ENCODE assay signal across 23 mouse cellular contexts in the genomic region with DNA sequence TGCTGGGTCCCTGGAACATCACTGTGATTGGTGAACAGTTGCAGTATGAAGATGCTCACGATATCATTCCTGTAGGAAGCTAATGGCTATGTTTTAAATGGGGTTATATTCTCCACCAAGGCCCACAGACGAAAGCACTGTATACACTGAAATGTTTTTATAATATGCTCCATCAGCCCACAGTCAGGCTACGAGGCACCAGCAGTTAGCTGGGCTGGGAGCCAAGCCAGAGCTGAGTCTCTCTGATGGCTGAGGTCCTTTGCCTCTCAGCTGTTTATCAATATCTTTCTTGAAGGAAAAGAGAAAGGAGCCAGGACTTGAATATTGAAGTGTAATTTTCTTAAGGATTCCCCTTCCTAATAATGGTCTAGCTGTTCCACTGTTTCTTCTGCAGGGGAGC.
DNase-seq lines count a peak whose midpoint lies in the region; ATAC-seq lines count a peak whose summit lies in the region.
"Had no signal": no experiment of that assay in that cellular context is flagged by ENCODE, and none has a peak within 500 bp of the region (broad histone marks: within the 10 kb centered on the region; RNA-seq: fewer than 3 reads in every experiment).

No protein-coding gene starts in this region.

- no peaks in the 10 kb centered on the region for H3K27me3 ChIP-seq in forebrain, embryonic 14.5 days (replicated peaks; ENCODE audit: control insufficient read depth, insufficient read depth, low read length)
- H3K27me3 ChIP-seq in forebrain, embryonic 16.5 days (replicated peaks; ENCODE audit: control insufficient read depth, insufficient read depth, low read length) = no peaks in the 10 kb centered on the region
- H3K27me3 ChIP-seq in lung, embryonic 15.5 days = no peaks in the 10 kb centered on the region
- H3K27me3 ChIP-seq: forebrain, embryonic 13.5 days; limb, embryonic 12.5 days; liver, embryonic 15.5 days; neural tube, embryonic 12.5 days; stomach, embryonic 15.5 days had no signal

- H3K36me3 ChIP-seq in forebrain, embryonic 14.5 days (ENCODE audit: control insufficient read depth, insufficient read depth, low read length) = no peaks in the 10 kb centered on the region
- no peaks in the 10 kb centered on the region for H3K36me3 ChIP-seq in forebrain, embryonic 16.5 days (ENCODE audit: control insufficient read depth, insufficient read depth)
- H3K36me3 ChIP-seq in lung, embryonic 15.5 days = no peaks in the 10 kb centered on the region
- H3K36me3 ChIP-seq: hindbrain, embryonic 10.5 days; limb, embryonic 12.5 days; liver, embryonic 15.5 days; neural tube, embryonic 12.5 days; stomach, embryonic 15.5 days had no signal

- H3K27ac ChIP-seq in forebrain, embryonic 14.5 days (ENCODE audit: low read depth, low read length) = no peak overlapping the region
- H3K27ac ChIP-seq in forebrain, embryonic 16.5 days (ENCODE audit: low read length) = no peak overlapping the region
- no peak overlapping the region for H3K27ac ChIP-seq in lung, embryonic 15.5 days
- H3K27ac ChIP-seq: forebrain, embryonic 13.5 days; hindbrain, embryonic 10.5 days; limb, embryonic 12.5 days; liver, embryonic 15.5 days; macrophage; neural tube, embryonic 12.5 days; stomach, embryonic 15.5 days had no signal

- no peak overlapping the region for H3K9ac ChIP-seq in forebrain, embryonic 14.5 days (ENCODE audit: low read length)
- no peak overlapping the region for H3K9ac ChIP-seq in forebrain, embryonic 16.5 days (replicated peaks; ENCODE audit: low read depth, low read length)
- H3K9ac ChIP-seq in lung, embryonic 15.5 days = no peak overlapping the region
- H3K9ac ChIP-seq: forebrain, embryonic 13.5 days; limb, embryonic 12.5 days; liver, embryonic 15.5 days; neural tube, embryonic 12.5 days; stomach, embryonic 15.5 days had no signal

- no peak for ATAC-seq in forebrain, embryonic 14.5 days
- no peak for ATAC-seq in forebrain, embryonic 16.5 days
- ATAC-seq in lung, embryonic 15.5 days (ENCODE audit: borderline replicate concordance, extremely low read depth, low FRiP score, low TSS enrichment) = peak; percentile 62; the same call in 1 of the 2 replicates
- ATAC-seq: CD4-positive, CD25-positive, alpha-beta regulatory T cell, adult 4 months; forebrain, embryonic 13.5 days; intestine, postnatal 0 days; midbrain, embryonic 16.5 days had no signal

- WGBS in forebrain, embryonic 14.5 days = 69% methylated on average over 3 of the region's 3 CpGs
- 51% methylated on average over 3 of the region's 3 CpGs for WGBS in forebrain, embryonic 16.5 days
- WGBS in lung, embryonic 15.5 days = 38% methylated on average over 3 of the region's 3 CpGs

- no peaks in the 10 kb centered on the region for H3K4me1 ChIP-seq in forebrain, embryonic 14.5 days (ENCODE audit: control insufficient read depth, insufficient read depth, low read length)
- no peaks in the 10 kb centered on the region for H3K4me1 ChIP-seq in forebrain, embryonic 16.5 days (replicated peaks; ENCODE audit: control insufficient read depth, insufficient read depth, low read length)
- no peaks in the 10 kb centered on the region for H3K4me1 ChIP-seq in lung, embryonic 15.5 days
- H3K4me1 ChIP-seq: forebrain, embryonic 13.5 days; hindbrain, embryonic 10.5 days; liver, embryonic 15.5 days; neural tube, embryonic 12.5 days; stomach, embryonic 15.5 days had no signal

- H3K4me3 ChIP-seq in forebrain, embryonic 14.5 days (ENCODE audit: low read depth, low read length) = no peak overlapping the region
- no peak overlapping the region for H3K4me3 ChIP-seq in forebrain, embryonic 16.5 days (replicated peaks; ENCODE audit: low read length)
- H3K4me3 ChIP-seq in lung, embryonic 15.5 days = no peak overlapping the region
- H3K4me3 ChIP-seq: forebrain, embryonic 13.5 days; hindbrain, embryonic 10.5 days; limb, embryonic 12.5 days; liver, embryonic 15.5 days; myocyte; neural tube, embryonic 12.5 days; stomach, embryonic 15.5 days had no signal

- no peaks in the 10 kb centered on the region for H3K9me3 ChIP-seq in forebrain, embryonic 14.5 days (replicated peaks; ENCODE audit: control insufficient read depth, low read length)
- H3K9me3 ChIP-seq in forebrain, embryonic 16.5 days (ENCODE audit: control insufficient read depth, low read length) = no peaks in the 10 kb centered on the region
- H3K9me3 ChIP-seq in lung, embryonic 15.5 days = no peaks in the 10 kb centered on the region
- H3K9me3 ChIP-seq: forebrain, embryonic 13.5 days; hindbrain, embryonic 10.5 days; limb, embryonic 12.5 days; neural tube, embryonic 12.5 days; stomach, embryonic 15.5 days had no signal

- no peak overlapping the region for H3K4me2 ChIP-seq in forebrain, embryonic 14.5 days (ENCODE audit: low read length)
- H3K4me2 ChIP-seq in forebrain, embryonic 16.5 days (ENCODE audit: low read length) = no peak overlapping the region
- no peak overlapping the region for H3K4me2 ChIP-seq in lung, embryonic 15.5 days
- H3K4me2 ChIP-seq: forebrain, embryonic 13.5 days; limb, embryonic 12.5 days; liver, embryonic 15.5 days; neural tube, embryonic 12.5 days; stomach, embryonic 15.5 days had no signal

- DNase-seq in forebrain, embryonic 14.5 days (ENCODE audit: low spot score) = peak; percentile 49
- DNase-seq in kidney, postnatal 10 days = peak; percentile 14
- DNase-seq in kidney, adult 18-20 months = no peak
- no peak for DNase-seq in lung, postnatal 36 days
- DNase-seq in brain, adult 2 months (ENCODE audit: low read depth, low spot score) = peak; percentile 10
- no peak for DNase-seq in adrenal gland, postnatal 4 days (ENCODE audit: low spot score in 2 of 2)
- DNase-seq: adrenal gland, postnatal 25 days; cerebellum, adult 9-10 months; kidney, postnatal 25 days; right cerebral cortex, adult 18-20 months had no signal

Comparison
In these comparisons a context has a peak if more than half of its experiments do, and no peak if none do; other contexts are left out.
1. DNase-seq: peak in forebrain, embryonic 14.5 days (single experiment), kidney, postnatal 10 days (single experiment) and brain, adult 2 months (single experiment); none in kidney, adult 18-20 months (single experiment), lung, postnatal 36 days (single experiment) and adrenal gland, postnatal 4 days (0 of 2).